Mouse (Mus musculus) intestine, postnatal 0 days (tissue): ENCODE data around the gene Golm1. TPM values are rescaled to one million over a fixed set of nuclear protein-coding genes. Genes with fewer than 3 reads are reported as not detected.

Experiments used
- ATAC-seq: fragments of 200-750 bp; cut with Nextera tagmentation; 2 replicates; pipeline ENCODE4 v1.8.0; 2017; ENCODE audit warnings: mild to moderate bottlenecking, moderate TSS enrichment, moderate library complexity
- H3K27ac ChIP-seq: fragments of 300-500 bp; sonication (generic); 2 replicates; pipeline ENCODE4 v1.5.1; 2014; ENCODE audit warnings: mild to moderate bottlenecking, low read depth, low read length, moderate library complexity
- H3K27me3 ChIP-seq: fragments of 300-500 bp; sonication (generic); replicated peaks from 2 replicates; pipeline ENCODE4 v1.6.1; 2014; ENCODE audit warnings: low read length, mixed read lengths; ENCODE audit not compliant: control insufficient read depth, insufficient read depth
- H3K36me3 ChIP-seq: fragments of 300-500 bp; sonication (generic); 2 replicates; pipeline ENCODE4 v1.6.1; 2014; ENCODE audit warnings: mild to moderate bottlenecking, moderate library complexity; ENCODE audit not compliant: control insufficient read depth, insufficient read depth
- H3K4me1 ChIP-seq: fragments of 300-500 bp; sonication (generic); replicated peaks from 2 replicates; pipeline ENCODE4 v1.6.1; 2014; ENCODE audit warnings: antibody characterized with exemption, low read length, mixed read lengths; ENCODE audit not compliant: control insufficient read depth, insufficient read depth
- H3K4me2 ChIP-seq: fragments of 300-500 bp; sonication (generic); replicated peaks from 2 replicates; pipeline ENCODE4 v1.6.1; 2014; ENCODE audit warnings: low read depth, mild to moderate bottlenecking, moderate library complexity
- H3K4me3 ChIP-seq: fragments of 300-500 bp; sonication (generic); 2 replicates; pipeline ENCODE4 v1.5.1; 2014; ENCODE audit warnings: low read depth, low read length
- H3K9ac ChIP-seq: fragments of 300-500 bp; sonication (generic); 2 replicates; pipeline ENCODE4 v1.6.1; 2014; ENCODE audit warnings: mild to moderate bottlenecking, low read depth, low read length
- H3K9me3 ChIP-seq: fragments of 300-500 bp; sonication (generic); 2 replicates; pipeline ENCODE4 v1.6.1; 2016; ENCODE audit warnings: mixed run types; ENCODE audit not compliant: control insufficient read depth
- CTCF ChIP-seq: sonication (generic); IDR thresholded peaks from 2 replicates; pipeline ENCODE4 v1.5.1; 2016; ENCODE audit warnings: low read depth, mild to moderate bottlenecking, control low read depth, antibody characterized with exemption, moderate library complexity
- WGBS: fragments of 180-500 bp; shearing (Covaris S2); extraction: QIAGEN DNeasy Blood & Tissue Kit; methylation state at CpG from one replicate; pipeline ENCODE4 v1.1.7; 2014; 5-methylcytosine and 5-hydroxymethylcytosine counted together
- polyA plus RNA-seq: library from polyadenylated mRNA; unstranded; fragments of >200 nt; fragmentation: Nextera tagmentation; extraction: Ambion mirVana; gene quantifications from 2 replicates; pipeline ENCODE4 v1.2.1, GENCODE M21; 2015

Golm1 gene
- polyA plus RNA-seq, 1 experiment from 2014 or later, result 34.3 TPM

GRCm38 (mm10) chr13:59647484-59647883, 28.1 kb downstream of the Golm1 start:
- no peak overlapping the region for H3K9ac ChIP-seq
- WGBS, result 91% methylated on average over 6 of the region's 6 CpGs
- H3K9me3 ChIP-seq, result no peaks in the 10 kb centered on the region
- no peak overlapping the region for H3K27ac ChIP-seq
- H3K27me3 ChIP-seq, result no peaks in the 10 kb centered on the region
- no peak overlapping the region for H3K4me2 ChIP-seq
- TF ChIP-seq CTCF, result no peak
- no peak for ATAC-seq
- no peak overlapping the region for H3K4me3 ChIP-seq
- no peaks in the 10 kb centered on the region for H3K4me1 ChIP-seq
- H3K36me3 ChIP-seq, result peaks cover 15% of the 10 kb centered on the region

- no peaks in the 10 kb centered on the region for H3K27me3 ChIP-seq
- no peak overlapping the region for H3K4me3 ChIP-seq
- no peak overlapping the region for H3K4me2 ChIP-seq
- H3K36me3 ChIP-seq, result peaks cover 19% of the 10 kb centered on the region
- no peaks in the 10 kb centered on the region for H3K4me1 ChIP-seq
- H3K27ac ChIP-seq, result no peak overlapping the region
- no peaks in the 10 kb centered on the region for H3K9me3 ChIP-seq
- ATAC-seq, result no peak
- 60% methylated on average over 11 of the region's 11 CpGs for WGBS
- H3K9ac ChIP-seq, result no peak overlapping the region
- TF ChIP-seq CTCF, result no peak
These were observed 28.9 kb downstream of the Golm1 start for GRCm38 (mm10) chr13:59646674-59647244.

- no peak for TF ChIP-seq CTCF
- Histone ChIP-seq H3K27ac (no peak overlapping the region), H3K9me3 (no peaks in the 10 kb centered on the region), H3K4me2 (no peak overlapping the region), H3K4me1 (no peaks in the 10 kb centered on the region), H3K27me3 (no peaks in the 10 kb centered on the region), H3K4me3 (no peak overlapping the region), H3K36me3 (peaks cover 24% of the 10 kb centered on the region), H3K9ac (no peak overlapping the region)
- 82% methylated on average over 3 of the region's 3 CpGs for WGBS
- no peak for ATAC-seq
These were observed 30.1 kb downstream of the Golm1 start for GRCm38 (mm10) chr13:59645491-59645890.

GRCm38 (mm10) chr13:59642818-59643217, 32.8 kb downstream of the Golm1 start:
- Histone ChIP-seq H3K4me2 (no peak overlapping the region), H3K27ac (no peak overlapping the region), H3K36me3 (peaks cover 21% of the 10 kb centered on the region), H3K9ac (no peak overlapping the region), H3K4me3 (no peak overlapping the region), H3K4me1 (no peaks in the 10 kb centered on the region), H3K9me3 (no peaks in the 10 kb centered on the region), H3K27me3 (no peaks in the 10 kb centered on the region)
- no peak for TF ChIP-seq CTCF
- no peak for ATAC-seq
- 89% methylated on average over 2 of the region's 2 CpGs for WGBS

GRCm38 (mm10) chr13:59640178-59640440, 35.5 kb downstream of the Golm1 start:
- Histone ChIP-seq H3K4me2 (no peak overlapping the region), H3K9ac (no peak overlapping the region), H3K4me3 (no peak overlapping the region), H3K9me3 (no peaks in the 10 kb centered on the region), H3K4me1 (no peaks in the 10 kb centered on the region), H3K36me3 (peaks cover 47% of the 10 kb centered on the region), H3K27ac (no peak overlapping the region), H3K27me3 (no peaks in the 10 kb centered on the region)
- 89% methylated on average over 6 of the region's 6 CpGs for WGBS
- ATAC-seq, result no peak
- no peak for TF ChIP-seq CTCF

GRCm38 (mm10) chr13:59639368-59640177, 36.0 kb downstream of the Golm1 start:
- no peaks in the 10 kb centered on the region for H3K27me3 ChIP-seq
- H3K9ac ChIP-seq, result no peak overlapping the region
- no peak overlapping the region for H3K4me2 ChIP-seq
- peaks cover 45% of the 10 kb centered on the region for H3K36me3 ChIP-seq
- no peaks in the 10 kb centered on the region for H3K4me1 ChIP-seq
- ATAC-seq, result no peak
- no peak overlapping the region for H3K27ac ChIP-seq
- no peak overlapping the region for H3K4me3 ChIP-seq
- H3K9me3 ChIP-seq, result no peaks in the 10 kb centered on the region
- no peak for TF ChIP-seq CTCF
- 88% methylated on average over 16 of the region's 16 CpGs for WGBS

- no peak overlapping the region for H3K27ac ChIP-seq
- no peaks in the 10 kb centered on the region for H3K9me3 ChIP-seq
- H3K9ac ChIP-seq, result no peak overlapping the region
- no peak for TF ChIP-seq CTCF
- peaks cover 61% of the 10 kb centered on the region for H3K36me3 ChIP-seq
- H3K4me1 ChIP-seq, result no peaks in the 10 kb centered on the region
- H3K4me3 ChIP-seq, result no peak overlapping the region
- 92% methylated on average over 7 of the region's 7 CpGs for WGBS
- no peaks in the 10 kb centered on the region for H3K27me3 ChIP-seq
- no peak for ATAC-seq
- no peak overlapping the region for H3K4me2 ChIP-seq
These were observed 37.8 kb downstream of the Golm1 start for GRCm38 (mm10) chr13:59637800-59638199.
